ENCODE assay signal across 19 mouse cellular contexts in genomic region chr2:104316483-104316882, GRCm38 (mm10).
DNase-seq lines count a peak whose midpoint lies in the region; ATAC-seq and TF ChIP-seq lines count a peak whose summit lies in the region.
"Had no signal": no experiment of that assay in that cellular context is flagged by ENCODE, and none has a peak within 500 bp of the region (broad histone marks: within the 10 kb centered on the region; RNA-seq: fewer than 3 reads in every experiment).

No protein-coding gene starts in this region.

- no peaks in the 10 kb centered on the region for H3K27me3 ChIP-seq in forebrain, embryonic 15.5 days
- no peaks in the 10 kb centered on the region for H3K27me3 ChIP-seq in forebrain, embryonic 12.5 days
- H3K27me3 ChIP-seq in midbrain, embryonic 11.5 days (ENCODE audit: control insufficient read depth, insufficient read depth, low read length): no peaks in the 10 kb centered on the region
- H3K27me3 ChIP-seq in midbrain, embryonic 13.5 days: no peaks in the 10 kb centered on the region
- no peaks in the 10 kb centered on the region for H3K27me3 ChIP-seq in cerebellum, adult 2 months (ENCODE audit: control insufficient read depth, insufficient read depth, low read length)
- H3K27me3 ChIP-seq: embryonic facial prominence, embryonic 15.5 days; heart, embryonic 15.5 days; midbrain, embryonic 12.5 days; stomach, embryonic 15.5 days had no signal

- peaks cover 31% of the 10 kb centered on the region for H3K4me1 ChIP-seq in forebrain, embryonic 15.5 days
- H3K4me1 ChIP-seq in forebrain, embryonic 12.5 days: peaks cover 3% of the 10 kb centered on the region; the same call in 1 of the 2 replicates
- no peaks in the 10 kb centered on the region; the same call in 1 of the 2 replicates for H3K4me1 ChIP-seq in midbrain, embryonic 11.5 days (ENCODE audit: control insufficient read depth, insufficient read depth, low read length)
- peaks cover 10% of the 10 kb centered on the region; the same call in 1 of the 2 replicates for H3K4me1 ChIP-seq in midbrain, embryonic 13.5 days (replicated peaks)
- peaks cover 49% of the 10 kb centered on the region for H3K4me1 ChIP-seq in cerebellum, adult 2 months (ENCODE audit: control insufficient read depth, insufficient read depth, low read length)
- H3K4me1 ChIP-seq: embryonic facial prominence, embryonic 15.5 days; forebrain, embryonic 10.5 days; heart, embryonic 15.5 days; stomach, embryonic 15.5 days had no signal

- H3K4me3 ChIP-seq in forebrain, embryonic 15.5 days: no peak overlapping the region
- H3K4me3 ChIP-seq in forebrain, embryonic 12.5 days (replicated peaks): no peak overlapping the region
- H3K4me3 ChIP-seq in midbrain, embryonic 11.5 days (ENCODE audit: low read depth, low read length): no peak overlapping the region
- no peak overlapping the region for H3K4me3 ChIP-seq in midbrain, embryonic 13.5 days (replicated peaks)
- no peak overlapping the region for H3K4me3 ChIP-seq in cerebellum, adult 2 months (replicated peaks; ENCODE audit: insufficient read depth, low read depth, low read length)
- H3K4me3 ChIP-seq: embryonic facial prominence, embryonic 15.5 days; forebrain, embryonic 10.5 days; heart, embryonic 15.5 days; midbrain, embryonic 12.5 days; stomach, embryonic 15.5 days had no signal

- no peaks in the 10 kb centered on the region for H3K36me3 ChIP-seq in forebrain, embryonic 15.5 days
- H3K36me3 ChIP-seq in forebrain, embryonic 12.5 days (replicated peaks): no peaks in the 10 kb centered on the region
- H3K36me3 ChIP-seq in midbrain, embryonic 11.5 days (ENCODE audit: control insufficient read depth, insufficient read depth, low read length): no peaks in the 10 kb centered on the region
- H3K36me3 ChIP-seq in midbrain, embryonic 13.5 days: no peaks in the 10 kb centered on the region
- H3K36me3 ChIP-seq: embryonic facial prominence, embryonic 15.5 days; forebrain, embryonic 10.5 days; heart, embryonic 15.5 days; midbrain, embryonic 12.5 days; stomach, embryonic 15.5 days had no signal

- no peaks in the 10 kb centered on the region for H3K9me3 ChIP-seq in forebrain, embryonic 15.5 days
- H3K9me3 ChIP-seq in forebrain, embryonic 12.5 days: no peaks in the 10 kb centered on the region
- no peaks in the 10 kb centered on the region for H3K9me3 ChIP-seq in midbrain, embryonic 11.5 days (ENCODE audit: control insufficient read depth, low read length)
- no peaks in the 10 kb centered on the region for H3K9me3 ChIP-seq in midbrain, embryonic 13.5 days
- H3K9me3 ChIP-seq: embryonic facial prominence, embryonic 15.5 days; forebrain, embryonic 10.5 days; heart, embryonic 15.5 days; midbrain, embryonic 12.5 days; stomach, embryonic 15.5 days had no signal

- no peak overlapping the region for H3K9ac ChIP-seq in forebrain, embryonic 15.5 days (replicated peaks)
- H3K9ac ChIP-seq in forebrain, embryonic 12.5 days: no peak overlapping the region
- no peak overlapping the region for H3K9ac ChIP-seq in midbrain, embryonic 11.5 days (ENCODE audit: low read length)
- no peak overlapping the region for H3K9ac ChIP-seq in midbrain, embryonic 13.5 days (replicated peaks)
- H3K9ac ChIP-seq: embryonic facial prominence, embryonic 15.5 days; heart, embryonic 15.5 days; midbrain, embryonic 12.5 days; stomach, embryonic 15.5 days had no signal

- H3K27ac ChIP-seq in forebrain, embryonic 15.5 days (replicated peaks): peak overlapping the region; percentile 70; the same call in 1 of the 2 replicates
- H3K27ac ChIP-seq in forebrain, embryonic 12.5 days: no peak overlapping the region
- H3K27ac ChIP-seq in midbrain, embryonic 11.5 days (ENCODE audit: low read depth, low read length): no peak overlapping the region
- H3K27ac ChIP-seq in midbrain, embryonic 13.5 days: no peak overlapping the region
- no peak overlapping the region for H3K27ac ChIP-seq in cerebellum, adult 2 months (ENCODE audit: insufficient read depth, low read length)
- H3K27ac ChIP-seq: embryonic facial prominence, embryonic 15.5 days; forebrain, embryonic 10.5 days; heart, embryonic 15.5 days; midbrain, embryonic 12.5 days; stomach, embryonic 15.5 days had no signal

- TF ChIP-seq POLR2A in cerebellum, adult 2 months (IDR thresholded peaks at IDR 0.05; ENCODE audit: borderline replicate concordance, insufficient read depth, low read length): no peak

- DNase-seq in midbrain, embryonic 11.5 days (ENCODE audit: low spot score, missing footprints): no peak
- DNase-seq in cerebellum, adult 2 months: peak; percentile 32 to 64
- peak; percentile 60 to 69 for DNase-seq in cerebellum, postnatal 25 days
- DNase-seq: embryo, embryonic 11 days; heart, adult 18-20 months; kidney, postnatal 4 days; lung, adult 2 months; lung, postnatal 36 days; right cerebral cortex, postnatal 14 days; thymus, adult 2 months had no signal

- WGBS in forebrain, embryonic 15.5 days: 79% methylated on average over 8 of the region's 8 CpGs
- 89% methylated on average over 8 of the region's 8 CpGs for whole genome bisulfite sequencing in forebrain, embryonic 12.5 days
- 81% methylated on average over 8 of the region's 8 CpGs for WGBS in midbrain, embryonic 11.5 days
- WGBS in midbrain, embryonic 13.5 days: 69% methylated on average over 8 of the region's 8 CpGs
- 14% methylated on average over 8 of the region's 8 CpGs for WGBS in cerebellum, adult 2 months

- no peak overlapping the region for H3K4me2 ChIP-seq in forebrain, embryonic 15.5 days (replicated peaks)
- no peak overlapping the region for H3K4me2 ChIP-seq in forebrain, embryonic 12.5 days
- H3K4me2 ChIP-seq in midbrain, embryonic 11.5 days: no peak overlapping the region
- H3K4me2 ChIP-seq in midbrain, embryonic 13.5 days (replicated peaks): no peak overlapping the region
- H3K4me2 ChIP-seq: embryonic facial prominence, embryonic 15.5 days; heart, embryonic 15.5 days; midbrain, embryonic 12.5 days; stomach, embryonic 15.5 days had no signal

- TF ChIP-seq CTCF in cerebellum, adult 2 months (IDR thresholded peaks at IDR 0.05; ENCODE audit: borderline replicate concordance, insufficient read depth, low read depth, low read length): no peak

- no peak for ATAC-seq in forebrain, embryonic 15.5 days (replicated peaks)
- ATAC-seq in forebrain, embryonic 12.5 days (ENCODE audit: low FRiP score): no peak
- peak; percentile 48; the same call in 1 of the 2 replicates for ATAC-seq in midbrain, embryonic 11.5 days (ENCODE audit: low FRiP score)
- no peak for ATAC-seq in midbrain, embryonic 13.5 days
- no peak for ATAC-seq in megakaryocyte-erythroid progenitor cell, adult 5-6 weeks (replicated peaks; ENCODE audit: low FRiP score, low TSS enrichment, poor library complexity, severe bottlenecking)
